Mouse (Mus musculus): ENCODE data around the gene Speg. TPM values are rescaled to one million over a fixed set of nuclear protein-coding genes. Genes with fewer than 3 reads are reported as not detected.

Speg gene
- polyA plus RNA-seq, 1 experiment from 2014 or later, result 30.2 TPM

GRCm38 (mm10) chr1:75463652-75464204 lies 88.6 kb downstream of the Speg start:
- DNase-seq (ENCODE audit: low spot score), result no peak
- H3K36me3 ChIP-seq (replicated peaks), result no peaks in the 10 kb centered on the region
- 71% methylated on average over 5 of the region's 5 CpGs for WGBS
- H3K4me1 ChIP-seq, result peaks cover 41% of the 10 kb centered on the region
- H3K27ac ChIP-seq (replicated peaks), result peak overlapping the region; percentile 45; the same call in 1 of the 2 replicates
- peaks cover 85% of the 10 kb centered on the region for H3K27me3 ChIP-seq (replicated peaks; ENCODE audit: low read depth, poor library complexity, severe bottlenecking)
- no peak overlapping the region for H3K4me3 ChIP-seq
- no peaks in the 10 kb centered on the region for H3K9me3 ChIP-seq

DNA sequence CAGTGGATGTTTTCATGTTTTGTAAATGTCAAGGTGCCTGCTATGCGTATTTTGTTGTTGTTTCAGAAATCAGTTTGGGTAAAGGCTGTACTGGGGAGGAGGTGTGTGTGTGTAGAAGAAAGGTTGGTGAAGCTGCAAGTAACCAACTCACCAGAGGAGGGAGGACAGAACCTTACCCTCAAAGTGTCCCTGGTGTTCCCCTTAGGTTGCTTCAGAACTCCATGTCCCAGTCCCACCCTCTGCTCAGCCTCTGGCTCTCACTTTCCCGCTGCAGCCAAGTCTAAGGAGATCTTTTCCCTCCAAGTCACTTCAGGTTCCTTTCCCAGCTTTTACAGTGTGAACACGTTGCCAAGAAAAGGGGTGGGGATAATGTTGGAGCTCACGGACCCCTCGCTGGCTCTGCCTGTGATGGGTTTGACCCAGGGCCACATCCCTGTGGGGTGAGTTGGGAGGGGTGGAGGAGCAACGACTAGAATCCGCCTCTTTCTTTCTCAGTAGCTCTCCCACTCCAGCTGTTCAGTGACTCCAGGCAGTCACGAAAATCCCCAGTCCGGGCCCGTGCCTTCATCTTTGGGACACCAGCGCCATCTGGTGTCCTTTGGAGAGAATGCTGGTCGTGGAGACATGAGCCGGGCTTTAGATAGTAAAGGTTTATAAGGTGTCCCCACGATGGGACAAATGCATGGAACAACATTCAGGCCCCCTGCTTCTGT lies 92.3 kb downstream of the Speg start:
- no peak overlapping the region for H3K4me3 ChIP-seq
- no peaks in the 10 kb centered on the region for H3K9me3 ChIP-seq
- peak; percentile 88 for DNase-seq (ENCODE audit: low spot score)
- peaks cover 68% of the 10 kb centered on the region for H3K27me3 ChIP-seq (replicated peaks; ENCODE audit: low read depth, poor library complexity, severe bottlenecking)
- H3K27ac ChIP-seq (replicated peaks), result peak overlapping the region; percentile 22
- peaks cover 8% of the 10 kb centered on the region for H3K36me3 ChIP-seq (replicated peaks)
- H3K4me1 ChIP-seq, result peaks cover 33% of the 10 kb centered on the region
- 7% methylated on average over 14 of the region's 14 CpGs for WGBS

- no peak for DNase-seq (ENCODE audit: low spot score)
- Histone ChIP-seq H3K36me3 (replicated peaks) (peaks cover 28% of the 10 kb centered on the region), H3K27me3 (replicated peaks; ENCODE audit: low read depth, poor library complexity, severe bottlenecking) (peaks cover 74% of the 10 kb centered on the region), H3K27ac (replicated peaks) (0 out of 2 replicates have a peak overlapping the region, but pooled peaks have one; percentile 21), H3K9me3 (no peaks in the 10 kb centered on the region), H3K4me3 (no peak overlapping the region), H3K4me1 (peaks cover 25% of the 10 kb centered on the region)
- WGBS, result 79% methylated on average over 17 of the region's 17 CpGs
These were observed 94.3 kb downstream of the Speg start for GRCm38 (mm10) chr1:75469287-75469825.

DNA sequence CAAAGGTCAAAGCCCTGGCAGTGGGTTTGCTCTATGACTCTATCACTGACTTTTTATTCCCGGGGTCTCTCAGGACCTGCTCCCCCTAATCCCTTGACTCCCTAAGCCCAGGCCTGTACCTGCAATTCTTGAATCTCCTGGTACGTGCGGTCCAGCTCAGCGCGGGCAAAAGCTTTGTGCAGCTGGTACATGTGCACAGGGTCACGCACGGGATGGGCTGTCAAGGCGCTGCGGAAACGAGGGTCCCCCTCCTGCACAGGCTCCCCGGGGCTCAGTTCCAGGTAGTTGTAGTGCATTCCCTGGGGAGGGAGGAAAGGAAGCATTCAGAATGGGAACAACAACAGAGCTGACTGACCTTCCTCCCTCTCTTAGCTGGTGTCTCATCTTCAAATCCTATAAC lies 101.3 kb downstream of the Speg start:
- no peaks in the 10 kb centered on the region for H3K9me3 ChIP-seq
- H3K4me3 ChIP-seq, result no peak overlapping the region
- H3K27me3 ChIP-seq (replicated peaks; ENCODE audit: low read depth, poor library complexity, severe bottlenecking), result peaks cover 59% of the 10 kb centered on the region
- no peak for DNase-seq (ENCODE audit: low spot score)
- H3K4me1 ChIP-seq, result peaks cover 38% of the 10 kb centered on the region
- 97% methylated on average over 11 of the region's 11 CpGs for WGBS
- H3K27ac ChIP-seq (replicated peaks), result no peak overlapping the region
- H3K36me3 ChIP-seq (replicated peaks), result peaks cover 56% of the 10 kb centered on the region

DNA sequence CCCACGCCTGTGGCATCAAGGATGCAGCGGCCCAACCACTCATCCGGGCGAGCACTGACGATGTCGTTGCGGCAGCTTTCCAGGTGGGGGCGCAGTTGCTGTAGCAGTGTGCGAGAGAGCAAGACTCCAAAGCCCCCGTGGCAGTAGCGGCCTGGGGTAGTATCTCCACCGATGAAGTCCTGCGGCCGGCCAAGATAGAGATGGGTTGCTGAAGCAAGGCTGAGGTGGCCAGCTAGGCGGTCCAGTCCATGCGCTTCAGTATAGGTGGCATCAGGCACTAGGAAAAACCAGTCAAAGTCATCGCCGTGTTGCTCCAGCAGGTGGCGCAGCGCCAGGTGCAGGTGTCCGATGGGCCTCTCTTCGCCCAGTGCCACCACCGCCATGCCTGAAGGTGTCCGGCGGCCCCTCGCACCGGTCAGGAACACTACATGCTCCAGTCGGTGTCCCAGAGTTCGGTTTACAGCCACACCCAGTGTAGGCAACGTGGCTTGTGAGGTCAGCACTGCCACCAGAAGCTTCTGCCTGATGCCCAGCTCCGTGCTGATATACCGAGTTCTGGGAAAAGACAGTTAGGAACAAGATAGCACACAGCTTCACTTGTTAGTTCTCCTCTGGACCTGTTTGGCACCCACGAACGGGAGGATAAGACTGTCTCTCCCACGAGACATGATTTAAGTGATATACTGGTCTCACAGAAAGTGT lies 102.3 kb downstream of the Speg start:
- Histone ChIP-seq H3K27ac (replicated peaks) (no peak overlapping the region), H3K9me3 (no peaks in the 10 kb centered on the region), H3K4me1 (peaks cover 39% of the 10 kb centered on the region), H3K27me3 (replicated peaks; ENCODE audit: low read depth, poor library complexity, severe bottlenecking) (peaks cover 61% of the 10 kb centered on the region), H3K4me3 (peak overlapping the region; percentile 92), H3K36me3 (replicated peaks) (peaks cover 47% of the 10 kb centered on the region)
- 13% methylated on average over 35 of the region's 35 CpGs for WGBS
- peak; percentile 89 for DNase-seq (ENCODE audit: low spot score)

GRCm38 (mm10) chr1:75477966-75478290 lies 102.8 kb downstream of the Speg start:
- WGBS, result 59% methylated on average over 3 of the region's 3 CpGs

GRCm38 (mm10) chr1:75478497-75478896 lies 103.4 kb downstream of the Speg start:
- DNase-seq (ENCODE audit: low spot score), result peak; percentile 67
- Histone ChIP-seq H3K27ac (replicated peaks) (peak overlapping the region; percentile 89), H3K36me3 (replicated peaks) (peaks cover 37% of the 10 kb centered on the region), H3K4me3 (peak overlapping the region; percentile 92), H3K9me3 (no peaks in the 10 kb centered on the region), H3K27me3 (replicated peaks; ENCODE audit: low read depth, poor library complexity, severe bottlenecking) (peaks cover 62% of the 10 kb centered on the region), H3K4me1 (peaks cover 42% of the 10 kb centered on the region)
- WGBS, result under 1% methylated on average over 24 of the region's 25 CpGs

More at GRCm38 (mm10) chr1:75477966-75478290, 102.8 kb downstream of the Speg start:
- peak overlapping the region; percentile 92 for H3K4me3 ChIP-seq
- H3K27ac ChIP-seq (replicated peaks), result no peak overlapping the region
- DNase-seq (ENCODE audit: low spot score), result no peak
- H3K36me3 ChIP-seq (replicated peaks), result peaks cover 42% of the 10 kb centered on the region
- H3K9me3 ChIP-seq, result no peaks in the 10 kb centered on the region
- H3K27me3 ChIP-seq (replicated peaks; ENCODE audit: low read depth, poor library complexity, severe bottlenecking), result peaks cover 61% of the 10 kb centered on the region
- peaks cover 42% of the 10 kb centered on the region for H3K4me1 ChIP-seq

DNA sequence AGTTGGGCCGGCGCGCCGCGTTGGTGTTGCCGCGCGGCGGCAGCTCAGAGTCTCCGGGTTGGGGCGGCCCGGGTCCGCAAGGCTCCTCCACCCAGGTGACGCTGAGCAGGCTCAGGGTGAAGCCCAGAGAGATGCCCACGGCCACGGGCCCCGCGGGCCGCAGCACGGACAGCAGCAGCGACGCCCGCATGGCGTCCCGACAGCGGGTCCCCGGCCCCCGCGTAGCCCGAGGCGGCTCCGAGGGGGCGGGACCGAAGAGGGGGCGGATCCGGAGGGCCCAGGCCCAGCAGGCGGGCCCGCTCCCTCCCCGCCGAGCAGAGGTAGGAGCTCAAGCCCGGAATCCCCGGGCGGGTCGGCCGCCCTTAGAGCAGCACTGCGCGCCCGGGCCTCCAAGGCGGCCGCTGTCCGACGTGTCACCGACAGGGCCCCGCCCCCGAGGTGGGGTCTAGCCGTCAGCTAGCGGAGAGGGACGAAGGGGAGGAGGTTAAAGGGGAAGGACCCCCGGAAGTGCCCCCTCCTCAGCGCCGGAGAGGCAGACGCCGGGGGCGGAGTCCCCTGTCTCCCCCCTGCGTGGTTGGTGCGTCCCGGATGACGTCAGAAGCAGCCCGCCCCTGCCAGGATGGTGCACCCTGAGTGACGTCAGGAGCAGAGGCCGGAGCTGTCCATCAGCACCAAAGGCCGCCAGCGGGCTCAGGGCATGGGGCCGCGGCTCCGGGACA lies 104.0 kb downstream of the Speg start, which contains the start of the genes Chpf and Tmem198:
Gene Chpf (minus strand): TSS at position 392 of the 719 bp plus-strand sequence.
Gene Tmem198 (plus strand): TSS at position 617 of the 719 bp plus-strand sequence.
- Histone ChIP-seq H3K4me1 (peaks cover 37% of the 10 kb centered on the region), H3K27ac (replicated peaks) (peak within 1 kb of the TSS; percentile 89), H3K36me3 (replicated peaks) (peaks cover 31% of the 10 kb centered on the region), H3K9me3 (no peaks in the 10 kb centered on the region), H3K4me3 (peak within 1 kb of the TSS; percentile 92), H3K27me3 (replicated peaks; ENCODE audit: low read depth, poor library complexity, severe bottlenecking) (peaks cover 62% of the 10 kb centered on the region)
- DNase-seq (ENCODE audit: low spot score), result peak; percentile 100
- WGBS, result under 1% methylated on average over 76 of the region's 76 CpGs

DNA sequence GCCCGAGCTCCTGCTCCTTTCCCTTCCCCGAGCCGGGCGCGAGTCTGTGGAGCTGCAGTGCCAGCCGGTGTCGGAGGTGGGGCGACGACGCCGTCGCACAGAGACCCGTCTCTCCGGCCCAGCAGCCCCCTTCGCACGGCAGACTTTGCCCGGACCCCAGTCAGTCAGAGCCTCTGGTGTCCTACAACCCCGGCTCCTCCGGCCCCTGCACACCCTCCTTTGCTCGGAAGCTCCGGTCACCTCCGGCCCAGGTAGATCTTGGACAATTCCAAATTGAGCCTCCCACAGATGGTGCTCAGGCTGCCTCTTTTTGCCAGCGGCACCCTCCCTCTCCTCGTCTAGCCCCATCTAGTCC lies 104.5 kb downstream of the Speg start:
- WGBS, result under 1% methylated on average over 24 of the region's 24 CpGs
- no peaks in the 10 kb centered on the region for H3K9me3 ChIP-seq
- peaks cover 63% of the 10 kb centered on the region for H3K27me3 ChIP-seq (replicated peaks; ENCODE audit: low read depth, poor library complexity, severe bottlenecking)
- peak overlapping the region; percentile 89 for H3K27ac ChIP-seq (replicated peaks)
- H3K4me1 ChIP-seq, result peaks cover 37% of the 10 kb centered on the region
- DNase-seq (ENCODE audit: low spot score), result no peak
- peaks cover 29% of the 10 kb centered on the region for H3K36me3 ChIP-seq (replicated peaks)
- H3K4me3 ChIP-seq, result peak overlapping the region; percentile 92

DNA sequence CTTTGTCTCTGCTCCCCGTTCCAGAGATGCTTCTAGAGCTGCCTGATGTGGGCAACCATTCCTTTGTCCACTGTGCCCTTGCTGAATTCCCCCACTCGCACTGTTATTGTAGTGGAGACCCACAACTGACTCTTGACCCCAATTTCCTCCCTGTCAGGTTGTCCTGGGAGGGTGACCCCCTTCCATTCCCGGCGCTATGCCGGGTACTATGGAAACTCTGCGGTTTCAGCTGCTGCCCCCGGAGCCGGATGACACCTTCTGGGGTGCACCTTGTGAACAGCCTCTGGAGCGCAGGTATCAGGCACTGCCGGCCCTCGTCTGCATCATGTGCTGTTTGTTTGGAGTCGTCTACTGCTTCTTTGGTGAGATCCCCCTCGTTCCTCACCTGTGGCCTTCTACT lies 104.9 kb downstream of the Speg start:
- peaks cover 39% of the 10 kb centered on the region for H3K4me1 ChIP-seq
- peaks cover 28% of the 10 kb centered on the region for H3K36me3 ChIP-seq (replicated peaks)
- H3K4me3 ChIP-seq, result peak overlapping the region; percentile 92
- no peak overlapping the region for H3K27ac ChIP-seq (replicated peaks)
- H3K9me3 ChIP-seq, result no peaks in the 10 kb centered on the region
- DNase-seq (ENCODE audit: low spot score), result no peak
- peaks cover 63% of the 10 kb centered on the region for H3K27me3 ChIP-seq (replicated peaks; ENCODE audit: low read depth, poor library complexity, severe bottlenecking)
- WGBS, result 17% methylated on average over 13 of the region's 13 CpGs

DNA sequence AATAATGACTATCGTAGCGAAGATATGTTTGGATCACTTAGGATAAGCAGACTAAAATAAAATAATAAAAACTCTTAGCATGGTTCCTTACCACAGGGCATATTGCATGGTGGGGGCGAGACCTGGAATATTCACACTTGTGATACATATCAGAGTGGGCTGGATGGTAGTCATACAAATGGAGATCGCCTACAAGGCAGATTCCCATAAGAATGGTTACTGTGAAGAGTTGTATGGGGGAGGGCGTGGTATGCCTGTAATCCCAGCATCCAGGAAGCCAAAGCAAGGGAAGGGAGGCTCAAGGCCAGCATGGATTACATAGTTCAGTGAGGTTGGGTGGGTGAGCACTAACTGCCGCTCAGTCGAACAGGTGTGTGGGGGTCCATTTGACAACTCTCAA lies 105.6 kb downstream of the Speg start:
- H3K27me3 ChIP-seq (replicated peaks; ENCODE audit: low read depth, poor library complexity, severe bottlenecking), result peaks cover 63% of the 10 kb centered on the region
- 84% methylated on average over 7 of the region's 7 CpGs for WGBS
- no peaks in the 10 kb centered on the region for H3K9me3 ChIP-seq
- peaks cover 27% of the 10 kb centered on the region for H3K36me3 ChIP-seq (replicated peaks)
- H3K4me3 ChIP-seq, result no peak overlapping the region
- DNase-seq (ENCODE audit: low spot score), result no peak
- no peak overlapping the region for H3K27ac ChIP-seq (replicated peaks)
- peaks cover 43% of the 10 kb centered on the region for H3K4me1 ChIP-seq
